Mouse (Mus musculus) stomach, postnatal 0 days (tissue): Measurements from ENCODE around the gene Ffar2.

Experiments used
- CTCF ChIP-seq: IDR thresholded peaks from 2 replicates; pipeline ENCODE4 v1.5.1; 2016; ENCODE audit warnings: antibody characterized with exemption, low read depth, mild to moderate bottlenecking, moderate library complexity
- EP300 ChIP-seq: optimal IDR thresholded peaks from 2 replicates; pipeline ENCODE3; 2016; ENCODE audit warnings: antibody characterized with exemption

DNA sequence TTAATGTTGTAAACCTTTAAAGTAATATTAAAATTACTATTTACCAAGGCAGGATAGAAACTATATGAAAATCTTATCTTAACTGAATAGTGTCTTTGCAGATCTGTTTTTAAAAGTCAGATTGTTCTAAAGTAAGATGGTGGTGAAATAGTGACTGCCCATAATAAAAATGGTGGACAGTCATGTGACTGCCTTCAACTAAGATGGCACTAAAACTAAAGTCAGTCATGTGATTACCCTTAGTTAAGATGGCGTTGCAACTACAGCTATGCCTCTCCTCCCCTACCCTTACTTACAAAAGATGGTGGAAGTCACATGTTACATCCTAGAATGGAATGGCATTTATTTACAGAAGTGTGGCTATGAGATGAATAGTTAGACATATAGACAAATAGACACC lies 27.8 kb upstream of the Ffar2 start:
- no peak for TF ChIP-seq EP300
- no peak for TF ChIP-seq CTCF
